Mouse (Mus musculus): ENCODE data around the gene Ndufa11. TPM values are rescaled to one million over a fixed set of nuclear protein-coding genes. Genes with fewer than 3 reads are reported as not detected.

Gene Ndufa11
- polyA plus RNA-seq, 1 experiment: 277 TPM

- no peak for TF ChIP-seq GATA1 (IDR thresholded peaks at IDR 0.05; ENCODE audit: low read length)
These were observed 14.5 kb upstream of the Ndufa11 start for GRCm38 (mm10) chr17:56703038-56703437.

DNA sequence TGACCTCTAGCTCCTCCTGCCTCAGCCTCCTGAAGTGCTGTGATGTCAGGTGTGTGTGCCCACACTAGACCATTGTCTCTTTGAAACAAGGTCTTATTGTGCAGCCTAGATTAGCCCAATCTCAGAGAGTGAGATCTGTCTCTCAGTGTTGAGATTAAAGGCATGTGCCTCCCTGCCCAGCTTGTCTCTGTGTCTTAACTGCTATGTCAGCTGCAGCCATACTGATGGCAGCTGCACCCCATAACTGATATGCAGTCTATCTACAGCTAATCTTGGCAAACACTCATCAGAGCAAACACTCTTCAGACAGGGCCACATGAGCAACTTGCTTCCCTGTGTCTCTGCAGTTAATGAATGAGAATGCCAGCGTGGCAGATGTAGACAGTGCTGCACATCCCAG, 11.1 kb upstream of the Ndufa11 start:
- TF ChIP-seq GATA1 (IDR thresholded peaks at IDR 0.05; ENCODE audit: low read length): no peak

GRCm38 (mm10) chr17:56708692-56709091, 8.9 kb upstream of the Ndufa11 start:
- TF ChIP-seq GATA1 (IDR thresholded peaks at IDR 0.05; ENCODE audit: low read length): no peak

DNA sequence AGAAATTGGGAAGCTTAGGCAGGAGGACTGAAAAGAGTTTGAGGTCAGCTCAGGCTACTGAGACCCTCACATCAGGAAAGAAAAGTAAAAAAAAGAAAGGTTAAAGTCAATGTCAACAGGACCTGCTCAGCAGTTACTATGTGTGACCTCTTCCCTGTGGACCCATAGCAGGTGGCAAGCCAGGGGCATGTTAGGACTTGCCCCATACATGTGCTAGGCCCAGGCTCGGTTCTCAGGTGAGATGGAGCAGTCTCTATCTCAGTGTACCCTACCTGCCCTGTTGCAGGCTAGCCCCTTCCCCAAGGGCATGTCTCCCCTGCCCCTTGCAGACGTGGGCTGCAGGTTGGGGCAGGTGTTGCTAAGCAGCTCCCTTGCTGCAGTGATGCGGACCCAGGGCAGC, 7.9 kb upstream of the Ndufa11 start:
- no peak for TF ChIP-seq GATA1 (IDR thresholded peaks at IDR 0.05; ENCODE audit: low read length)

GRCm38 (mm10) chr17:56715360-56715759, 2.2 kb upstream of the Ndufa11 start:
- no peak for TF ChIP-seq GATA1 (IDR thresholded peaks at IDR 0.05; ENCODE audit: low read length)

DNA sequence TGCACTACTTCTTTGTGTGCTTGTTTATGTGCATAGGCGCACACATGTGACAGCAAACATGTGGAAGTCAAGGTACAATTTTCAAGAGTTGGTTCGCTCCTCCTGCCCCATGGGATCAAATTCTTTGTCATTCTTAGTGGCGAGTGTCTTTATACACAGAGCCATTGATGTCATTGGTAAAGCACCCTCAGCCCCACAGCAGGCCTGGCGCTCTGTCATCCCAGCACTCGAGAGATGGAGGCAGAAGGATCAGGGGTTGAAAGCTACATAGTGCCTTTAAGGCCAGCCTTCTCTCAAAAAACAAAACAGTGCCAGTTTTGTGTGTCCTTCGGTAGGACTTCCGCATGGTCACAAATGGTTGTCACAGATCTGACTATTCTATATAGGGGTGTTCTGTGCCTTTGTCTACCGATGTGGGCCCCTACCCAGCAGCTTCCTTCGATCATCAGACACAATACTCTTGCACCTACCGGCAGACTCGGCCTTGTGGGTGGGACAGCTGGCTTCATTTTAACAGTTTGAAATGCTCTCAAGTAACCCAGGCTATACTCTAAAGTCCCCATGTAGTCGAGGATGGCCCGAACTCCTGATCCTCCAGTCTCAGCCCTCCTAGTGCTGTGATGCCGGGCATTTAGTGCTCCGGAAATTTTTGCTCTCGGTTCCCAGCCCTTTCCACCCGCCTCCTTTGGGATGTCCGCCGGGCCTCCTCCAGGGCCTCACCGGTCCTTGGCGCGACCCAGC, 1.5 kb upstream of the Ndufa11 start:
- TF ChIP-seq GATA1 (IDR thresholded peaks at IDR 0.05; ENCODE audit: low read length): no peak

DNA sequence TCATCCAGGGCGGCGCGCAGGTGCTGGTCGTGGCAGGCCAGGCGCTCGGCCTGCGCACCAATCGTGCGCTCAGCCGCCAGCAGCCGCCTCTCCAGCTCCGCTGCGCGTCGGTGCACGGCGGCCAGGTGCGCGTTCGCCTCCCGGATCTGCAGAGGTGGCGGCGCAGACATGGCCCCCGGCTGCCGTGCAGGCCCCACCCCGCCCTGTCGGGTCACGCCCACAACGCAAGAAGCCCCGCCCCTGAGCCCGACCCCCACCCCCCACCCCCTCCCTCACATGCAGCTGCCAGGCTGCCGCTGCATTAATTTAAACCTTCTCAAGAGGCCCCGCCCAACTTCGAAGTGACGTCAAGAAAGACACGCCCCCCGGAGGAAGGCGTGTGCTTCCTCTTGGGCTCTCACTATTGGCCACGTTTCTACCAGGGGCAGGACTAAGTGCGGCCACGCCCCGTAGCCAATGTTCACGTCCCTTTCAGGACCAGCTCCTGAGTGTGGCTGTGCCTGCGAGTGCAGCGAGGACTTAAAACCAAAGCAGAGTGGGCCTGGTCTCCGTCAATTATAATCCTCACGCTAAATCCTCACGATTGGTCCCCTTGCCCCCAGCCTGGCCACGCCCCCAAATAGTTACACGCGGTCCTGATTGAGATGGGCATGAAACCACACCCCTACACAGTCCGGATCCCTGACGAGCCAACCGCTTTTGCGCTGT, 758 bp upstream of the Ndufa11 start:
- no peak for TF ChIP-seq GATA1 (IDR thresholded peaks at IDR 0.05; ENCODE audit: low read length)

- TF ChIP-seq GATA1 (IDR thresholded peaks at IDR 0.05; ENCODE audit: low read length): no peak
These were observed 4.9 kb downstream of the Ndufa11 start for GRCm38 (mm10) chr17:56722441-56722840.

DNA sequence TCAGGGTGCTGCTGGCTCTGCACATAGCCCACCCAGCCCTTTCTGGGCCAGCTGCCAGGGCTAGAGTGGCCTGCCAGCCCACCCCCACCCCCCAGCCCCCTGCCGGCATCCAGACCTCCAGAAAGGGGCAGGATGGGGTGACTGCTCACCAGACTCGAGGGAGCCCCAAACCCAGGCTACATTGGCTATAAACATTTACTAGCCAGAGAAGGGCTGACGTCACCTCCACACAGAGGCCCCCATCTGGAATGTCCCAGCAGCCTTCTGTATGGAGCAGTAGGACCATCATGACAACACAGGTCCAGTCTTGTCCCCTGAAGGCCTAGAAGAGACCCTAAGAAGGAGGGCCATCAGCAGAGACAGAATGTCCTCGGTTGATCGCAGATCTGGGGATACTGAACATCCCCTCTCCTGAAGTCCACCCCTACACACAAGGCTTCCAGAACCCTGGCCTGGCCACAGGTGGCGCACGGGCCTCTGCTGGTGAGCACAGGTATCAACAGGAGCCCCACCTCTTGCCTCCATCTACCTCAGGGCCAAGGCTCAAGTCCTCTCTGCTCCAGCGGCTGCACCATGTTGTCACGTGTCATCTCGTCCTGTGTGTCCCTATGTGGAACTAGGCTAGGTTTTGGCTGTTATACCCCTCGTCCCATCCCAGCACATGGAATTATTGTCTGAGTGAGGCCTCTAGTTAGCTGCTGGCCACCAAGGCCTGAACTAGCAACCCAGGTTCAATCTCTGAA, 6.0 kb downstream of the Ndufa11 start:
- TF ChIP-seq GATA1 (IDR thresholded peaks at IDR 0.05; ENCODE audit: low read length): no peak

DNA sequence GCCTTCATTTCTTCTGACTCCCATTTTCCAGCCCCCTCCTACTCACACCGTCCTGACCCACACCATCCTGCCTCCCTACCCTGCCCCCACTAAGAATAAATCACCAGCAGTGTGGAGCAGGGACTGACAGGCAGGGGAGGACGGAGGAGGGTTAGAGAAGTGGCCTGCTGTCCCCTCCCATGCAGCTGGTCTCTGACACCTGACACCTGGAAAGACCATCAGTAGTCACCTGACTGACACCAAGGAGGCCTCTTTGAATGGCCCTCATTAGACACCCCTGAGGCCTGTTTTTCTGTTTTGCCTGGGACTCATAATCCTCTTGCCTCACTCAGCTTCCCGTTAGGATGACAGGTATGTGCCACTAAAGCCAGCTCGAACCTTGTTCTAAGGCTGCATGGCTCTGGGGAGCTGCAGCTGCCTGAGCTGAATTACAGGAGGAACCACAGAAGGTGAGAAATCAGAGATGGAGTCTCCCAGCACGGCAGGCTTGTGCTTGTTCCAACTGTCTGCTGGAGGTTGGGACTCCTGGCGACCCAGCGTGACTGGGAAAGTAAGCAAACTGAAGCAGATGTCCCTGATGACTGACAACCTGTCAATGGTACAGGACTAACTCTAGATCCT, 9.6 kb downstream of the Ndufa11 start:
- TF ChIP-seq GATA1 (IDR thresholded peaks at IDR 0.05; ENCODE audit: low read length): no peak

- no peak for TF ChIP-seq GATA1 (IDR thresholded peaks at IDR 0.05; ENCODE audit: low read length)
These were observed 10.1 kb downstream of the Ndufa11 start for GRCm38 (mm10) chr17:56727659-56728058.

DNA sequence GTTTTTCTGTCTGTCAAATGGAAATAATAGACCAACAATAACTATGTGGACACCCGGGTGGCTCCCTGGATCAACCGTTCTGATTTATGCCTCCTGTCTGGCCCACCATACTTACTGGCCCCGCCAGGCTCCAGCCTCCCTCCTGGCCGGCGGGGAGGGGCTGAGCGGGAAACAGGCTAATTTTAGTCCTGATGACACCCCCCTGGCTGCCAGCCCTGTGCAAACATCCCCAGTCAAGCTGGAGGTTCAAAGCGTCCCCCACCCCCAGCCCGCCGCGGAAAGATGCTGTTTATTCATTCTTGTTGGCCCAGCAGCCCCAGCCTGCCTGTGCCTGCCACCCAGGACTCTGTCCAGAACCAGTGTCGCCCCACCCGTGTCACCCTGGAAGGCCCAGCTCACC, 10.6 kb downstream of the Ndufa11 start:
- TF ChIP-seq GATA1 (IDR thresholded peaks at IDR 0.05; ENCODE audit: low read length): no peak

DNA sequence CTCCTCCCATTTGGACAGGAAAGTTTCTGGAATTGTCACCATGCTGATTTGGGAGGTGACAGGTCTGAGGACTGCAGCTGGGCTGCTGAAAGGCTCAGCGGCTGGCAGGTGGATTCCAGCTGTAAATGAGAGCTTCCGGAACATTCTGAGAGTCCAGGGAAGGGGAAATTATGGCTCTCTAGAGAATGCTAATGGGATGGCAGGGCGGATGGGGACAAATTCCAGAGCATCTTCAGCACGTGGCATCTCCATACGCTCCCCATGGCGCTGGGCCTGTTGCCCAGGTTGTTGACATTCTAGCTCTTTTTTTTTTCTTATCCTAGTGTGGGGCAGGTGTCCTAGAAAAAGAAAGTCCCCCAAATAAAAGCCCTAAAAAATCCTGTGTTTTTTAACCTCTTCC, 11.6 kb downstream of the Ndufa11 start:
- no peak for TF ChIP-seq GATA1 (IDR thresholded peaks at IDR 0.05; ENCODE audit: low read length)

GRCm38 (mm10) chr17:56729656-56730055, 12.1 kb downstream of the Ndufa11 start:
- TF ChIP-seq GATA1 (IDR thresholded peaks at IDR 0.05; ENCODE audit: low read length): no peak

GRCm38 (mm10) chr17:56736534-56736933, 19.0 kb downstream of the Ndufa11 start:
- no peak for TF ChIP-seq GATA1 (IDR thresholded peaks at IDR 0.05; ENCODE audit: low read length)

- TF ChIP-seq GATA1 (IDR thresholded peaks at IDR 0.05; ENCODE audit: low read length): no peak
These were observed 20.7 kb downstream of the Ndufa11 start for GRCm38 (mm10) chr17:56738221-56738620.
